Mouse (Mus musculus): ENCODE results near the gene Aim2. TPM values are rescaled to one million over a fixed set of nuclear protein-coding genes. Genes with fewer than 3 reads are reported as not detected.

Aim2 gene
- polyA plus RNA-seq, 1 experiment from 2014 or later, result 1.4 TPM

GRCm38 (mm10) chr1:173427385-173427784 lies 76.7 kb downstream of the Aim2 start:
- Histone ChIP-seq H3K4me2 (replicated peaks) (no peak overlapping the region), H3K9me3 (ENCODE audit: control insufficient read depth, low read length) (no peaks in the 10 kb centered on the region), H3K4me1 (replicated peaks; ENCODE audit: control insufficient read depth, insufficient read depth, low read length) (no peaks in the 10 kb centered on the region), H3K27ac (no peak overlapping the region), H3K9ac (no peak overlapping the region), H3K4me3 (replicated peaks; ENCODE audit: low read length) (no peak overlapping the region), H3K36me3 (replicated peaks; ENCODE audit: control insufficient read depth, insufficient read depth) (no peaks in the 10 kb centered on the region), H3K27me3 (ENCODE audit: control insufficient read depth, insufficient read depth, low read length) (no peaks in the 10 kb centered on the region)
- ATAC-seq (ENCODE audit: low FRiP score) (no peak), DNase-seq (ENCODE audit: low spot score) (no peak)
- 90% methylated on average over 8 of the region's 8 CpGs for WGBS

GRCm38 (mm10) chr1:173429995-173430699 lies 79.5 kb downstream of the Aim2 start:
- H3K9ac ChIP-seq, result no peak overlapping the region
- H3K36me3 ChIP-seq (replicated peaks; ENCODE audit: control insufficient read depth, insufficient read depth), result no peaks in the 10 kb centered on the region
- H3K4me3 ChIP-seq (replicated peaks; ENCODE audit: low read length), result no peak overlapping the region
- no peaks in the 10 kb centered on the region for H3K4me1 ChIP-seq (replicated peaks; ENCODE audit: control insufficient read depth, insufficient read depth, low read length)
- 93% methylated on average over 5 of the region's 5 CpGs for WGBS
- no peak overlapping the region for H3K4me2 ChIP-seq (replicated peaks)
- H3K9me3 ChIP-seq (ENCODE audit: control insufficient read depth, low read length), result no peaks in the 10 kb centered on the region
- ATAC-seq (ENCODE audit: low FRiP score) (no peak), DNase-seq (ENCODE audit: low spot score) (no peak)
- H3K27me3 ChIP-seq (ENCODE audit: control insufficient read depth, insufficient read depth, low read length), result no peaks in the 10 kb centered on the region
- no peak overlapping the region for H3K27ac ChIP-seq

GRCm38 (mm10) chr1:173432411-173432810 lies 81.7 kb downstream of the Aim2 start:
- Histone ChIP-seq H3K4me3 (replicated peaks; ENCODE audit: low read length) (no peak overlapping the region), H3K4me2 (replicated peaks) (no peak overlapping the region), H3K4me1 (replicated peaks; ENCODE audit: control insufficient read depth, insufficient read depth, low read length) (no peaks in the 10 kb centered on the region), H3K27ac (no peak overlapping the region), H3K9me3 (ENCODE audit: control insufficient read depth, low read length) (no peaks in the 10 kb centered on the region), H3K9ac (no peak overlapping the region), H3K27me3 (ENCODE audit: control insufficient read depth, insufficient read depth, low read length) (no peaks in the 10 kb centered on the region), H3K36me3 (replicated peaks; ENCODE audit: control insufficient read depth, insufficient read depth) (no peaks in the 10 kb centered on the region)
- WGBS, result 80% methylated on average over 2 of the region's 2 CpGs
- DNase-seq (ENCODE audit: low spot score) (no peak), ATAC-seq (ENCODE audit: low FRiP score) (no peak)

GRCm38 (mm10) chr1:173437161-173437953 lies 86.7 kb downstream of the Aim2 start:
- H3K9ac ChIP-seq, result no peak overlapping the region
- no peaks in the 10 kb centered on the region for H3K4me1 ChIP-seq (replicated peaks; ENCODE audit: control insufficient read depth, insufficient read depth, low read length)
- H3K9me3 ChIP-seq (ENCODE audit: control insufficient read depth, low read length), result no peaks in the 10 kb centered on the region
- H3K4me2 ChIP-seq (replicated peaks), result no peak overlapping the region
- 86% methylated on average over 6 of the region's 6 CpGs for whole genome bisulfite sequencing
- no peak overlapping the region for H3K4me3 ChIP-seq (replicated peaks; ENCODE audit: low read length)
- ATAC-seq (ENCODE audit: low FRiP score) (no peak), DNase-seq (ENCODE audit: low spot score) (no peak)
- H3K27ac ChIP-seq, result no peak overlapping the region
- no peaks in the 10 kb centered on the region for H3K27me3 ChIP-seq (ENCODE audit: control insufficient read depth, insufficient read depth, low read length)
- no peaks in the 10 kb centered on the region for H3K36me3 ChIP-seq (replicated peaks; ENCODE audit: control insufficient read depth, insufficient read depth)

GRCm38 (mm10) chr1:173440681-173441080 lies 90.0 kb downstream of the Aim2 start:
- H3K27ac ChIP-seq, result no peak overlapping the region
- no peaks in the 10 kb centered on the region for H3K27me3 ChIP-seq (ENCODE audit: control insufficient read depth, insufficient read depth, low read length)
- H3K9ac ChIP-seq, result no peak overlapping the region
- no peaks in the 10 kb centered on the region for H3K9me3 ChIP-seq (ENCODE audit: control insufficient read depth, low read length)
- H3K4me2 ChIP-seq (replicated peaks), result no peak overlapping the region
- no peak overlapping the region for H3K4me3 ChIP-seq (replicated peaks; ENCODE audit: low read length)
- ATAC-seq (ENCODE audit: low FRiP score) (no peak), DNase-seq (ENCODE audit: low spot score) (no peak)
- WGBS, result 82% methylated on average over 1 of the region's 1 CpGs
- H3K4me1 ChIP-seq (replicated peaks; ENCODE audit: control insufficient read depth, insufficient read depth, low read length), result no peaks in the 10 kb centered on the region
- no peaks in the 10 kb centered on the region for H3K36me3 ChIP-seq (replicated peaks; ENCODE audit: control insufficient read depth, insufficient read depth)

GRCm38 (mm10) chr1:173441210-173441609 lies 90.5 kb downstream of the Aim2 start:
- H3K27ac ChIP-seq, result no peak overlapping the region
- H3K4me3 ChIP-seq (replicated peaks; ENCODE audit: low read length), result no peak overlapping the region
- H3K27me3 ChIP-seq (ENCODE audit: control insufficient read depth, insufficient read depth, low read length), result no peaks in the 10 kb centered on the region
- no peak overlapping the region for H3K9ac ChIP-seq
- no peaks in the 10 kb centered on the region for H3K36me3 ChIP-seq (replicated peaks; ENCODE audit: control insufficient read depth, insufficient read depth)
- ATAC-seq (ENCODE audit: low FRiP score), result no peak
- DNase-seq (ENCODE audit: low spot score), result no peak
- no peak overlapping the region for H3K4me2 ChIP-seq (replicated peaks)
- H3K4me1 ChIP-seq (replicated peaks; ENCODE audit: control insufficient read depth, insufficient read depth, low read length), result no peaks in the 10 kb centered on the region
- no peaks in the 10 kb centered on the region for H3K9me3 ChIP-seq (ENCODE audit: control insufficient read depth, low read length)
- WGBS, result 83% methylated on average over 4 of the region's 4 CpGs

- no peak overlapping the region for H3K27ac ChIP-seq
- H3K36me3 ChIP-seq (replicated peaks; ENCODE audit: control insufficient read depth, insufficient read depth), result no peaks in the 10 kb centered on the region
- no peaks in the 10 kb centered on the region for H3K4me1 ChIP-seq (replicated peaks; ENCODE audit: control insufficient read depth, insufficient read depth, low read length)
- no peak overlapping the region for H3K9ac ChIP-seq
- H3K4me2 ChIP-seq (replicated peaks), result no peak overlapping the region
- no peak overlapping the region for H3K4me3 ChIP-seq (replicated peaks; ENCODE audit: low read length)
- H3K9me3 ChIP-seq (ENCODE audit: control insufficient read depth, low read length), result no peaks in the 10 kb centered on the region
- no peak for DNase-seq (ENCODE audit: low spot score)
- 91% methylated on average over 1 of the region's 1 CpGs for WGBS
- ATAC-seq (ENCODE audit: low FRiP score), result no peak
- H3K27me3 ChIP-seq (ENCODE audit: control insufficient read depth, insufficient read depth, low read length), result no peaks in the 10 kb centered on the region
Measured at GRCm38 (mm10) chr1:173443061-173443460, 92.4 kb downstream of the Aim2 start.

- ATAC-seq (ENCODE audit: low FRiP score) (no peak), DNase-seq (ENCODE audit: low spot score) (no peak)
- Histone ChIP-seq H3K27me3 (ENCODE audit: control insufficient read depth, insufficient read depth, low read length) (no peaks in the 10 kb centered on the region), H3K9ac (no peak overlapping the region), H3K4me1 (replicated peaks; ENCODE audit: control insufficient read depth, insufficient read depth, low read length) (no peaks in the 10 kb centered on the region), H3K36me3 (replicated peaks; ENCODE audit: control insufficient read depth, insufficient read depth) (no peaks in the 10 kb centered on the region), H3K4me3 (replicated peaks; ENCODE audit: low read length) (no peak overlapping the region), H3K9me3 (ENCODE audit: control insufficient read depth, low read length) (no peaks in the 10 kb centered on the region), H3K4me2 (replicated peaks) (no peak overlapping the region), H3K27ac (no peak overlapping the region)
- 76% methylated on average over 4 of the region's 4 CpGs for WGBS
Measured at GRCm38 (mm10) chr1:173447067-173447466, 96.4 kb downstream of the Aim2 start.

- ATAC-seq (ENCODE audit: low FRiP score) (no peak), DNase-seq (ENCODE audit: low spot score) (no peak)
- 89% methylated on average over 4 of the region's 4 CpGs for WGBS
- Histone ChIP-seq H3K27me3 (ENCODE audit: control insufficient read depth, insufficient read depth, low read length) (no peaks in the 10 kb centered on the region), H3K4me2 (replicated peaks) (no peak overlapping the region), H3K4me3 (replicated peaks; ENCODE audit: low read length) (no peak overlapping the region), H3K27ac (no peak overlapping the region), H3K9ac (no peak overlapping the region), H3K4me1 (replicated peaks; ENCODE audit: control insufficient read depth, insufficient read depth, low read length) (no peaks in the 10 kb centered on the region), H3K9me3 (ENCODE audit: control insufficient read depth, low read length) (no peaks in the 10 kb centered on the region), H3K36me3 (replicated peaks; ENCODE audit: control insufficient read depth, insufficient read depth) (no peaks in the 10 kb centered on the region)
Measured at GRCm38 (mm10) chr1:173450621-173451020, 99.9 kb downstream of the Aim2 start.

Data from hindbrain, embryonic 14.5 days (tissue).